Mouse (Mus musculus) forebrain, embryonic 15.5 days (tissue): Measurements from ENCODE around the gene Plgrkt. TPM values are rescaled to one million over a fixed set of nuclear protein-coding genes. Genes with fewer than 3 reads are reported as not detected.

Source experiments
- ATAC-seq: fragments of 200-750 bp; cut with Nextera tagmentation; replicated peaks from 2 replicates; pipeline ENCODE4 v1.8.0; 2017; ENCODE audit warnings: mild to moderate bottlenecking, moderate TSS enrichment, moderate library complexity
- H3K27ac ChIP-seq: fragments of 300-500 bp; sonication (generic); replicated peaks from 2 replicates; pipeline ENCODE4 v1.5.1; 2015; ENCODE audit warnings: mild to moderate bottlenecking, inconsistent platforms
- H3K27me3 ChIP-seq: fragments of 300-500 bp; sonication (generic); 2 replicates; pipeline ENCODE4 v1.6.1; 2015; ENCODE audit warnings: inconsistent platforms
- H3K36me3 ChIP-seq: fragments of 300-500 bp; sonication (generic); 2 replicates; pipeline ENCODE4 v1.6.1; 2015; ENCODE audit warnings: mild to moderate bottlenecking, inconsistent platforms
- H3K4me1 ChIP-seq: fragments of 300-500 bp; sonication (generic); 2 replicates; pipeline ENCODE4 v1.6.1; 2015; ENCODE audit warnings: inconsistent platforms
- H3K4me2 ChIP-seq: fragments of 300-500 bp; sonication (generic); replicated peaks from 2 replicates; pipeline ENCODE4 v1.6.1; 2015; ENCODE audit warnings: mild to moderate bottlenecking, inconsistent platforms
- H3K4me3 ChIP-seq: fragments of 300-500 bp; sonication (generic); 2 replicates; pipeline ENCODE4 v1.5.1; 2015; ENCODE audit warnings: mild to moderate bottlenecking, inconsistent platforms
- H3K9ac ChIP-seq: fragments of 300-500 bp; sonication (generic); replicated peaks from 2 replicates; pipeline ENCODE4 v1.6.1; 2015; ENCODE audit warnings: mild to moderate bottlenecking, inconsistent platforms
- H3K9me3 ChIP-seq: fragments of 300-500 bp; sonication (generic); 2 replicates; pipeline ENCODE4 v1.6.1; 2016; ENCODE audit warnings: inconsistent platforms
- WGBS: fragments of 180-500 bp; shearing (Covaris S2); methylation state at CpG from one replicate; pipeline ENCODE4 v1.1.7; 2015; ENCODE audit warnings: mixed read lengths; 5-methylcytosine and 5-hydroxymethylcytosine counted together
- polyA plus RNA-seq: library from polyadenylated mRNA; unstranded; fragments of >200 nt; fragmentation: Nextera tagmentation; extraction: Ambion mirVana; gene quantifications from 2 replicates; pipeline ENCODE4 v1.2.1, GENCODE M21; 2015

Plgrkt gene
- polyA plus RNA-seq, 1 experiment from 2014 or later: 105 TPM

GRCm38 (mm10) chr19:29399786-29400185, 32.6 kb upstream of the Plgrkt start:
- Histone ChIP-seq H3K36me3 (no peaks in the 10 kb centered on the region), H3K4me2 (no peak overlapping the region), H3K4me1 (no peaks in the 10 kb centered on the region), H3K4me3 (no peak overlapping the region), H3K9ac (no peak overlapping the region), H3K27me3 (no peaks in the 10 kb centered on the region), H3K9me3 (no peaks in the 10 kb centered on the region), H3K27ac (no peak overlapping the region)
- no peak for ATAC-seq
- WGBS: 95% methylated on average over 4 of the region's 4 CpGs

- 86% methylated on average over 1 of the region's 1 CpGs for WGBS
- Histone ChIP-seq H3K4me1 (no peaks in the 10 kb centered on the region), H3K9me3 (no peaks in the 10 kb centered on the region), H3K36me3 (no peaks in the 10 kb centered on the region), H3K27me3 (no peaks in the 10 kb centered on the region), H3K4me3 (no peak overlapping the region), H3K4me2 (no peak overlapping the region), H3K27ac (no peak overlapping the region), H3K9ac (no peak overlapping the region)
- ATAC-seq: no peak
Measured at GRCm38 (mm10) chr19:29396353-29396752, 29.2 kb upstream of the Plgrkt start.

DNA sequence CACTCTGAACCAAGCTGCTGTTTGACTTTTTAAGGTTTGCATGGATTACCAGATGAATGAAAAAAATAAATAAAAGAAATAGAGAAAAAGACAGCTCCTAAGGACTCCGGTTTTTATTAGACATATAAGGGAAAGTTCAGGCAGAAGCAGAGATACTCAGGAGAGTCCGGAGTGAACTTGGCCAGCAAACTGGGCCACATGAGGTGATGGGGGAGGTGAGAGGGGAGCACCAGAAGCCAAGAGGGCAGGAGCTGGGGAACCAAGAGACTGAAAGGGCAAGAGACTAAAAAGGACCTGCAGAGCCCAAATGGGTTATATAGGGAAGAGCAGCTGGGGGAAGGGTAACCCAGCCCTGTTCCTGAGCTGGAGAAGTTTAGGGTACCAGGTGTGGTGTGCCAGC, 27.5 kb upstream of the Plgrkt start:
- no peak overlapping the region for H3K4me3 ChIP-seq
- no peak for ATAC-seq
- WGBS: 96% methylated on average over 2 of the region's 2 CpGs
- no peaks in the 10 kb centered on the region for H3K27me3 ChIP-seq
- no peaks in the 10 kb centered on the region for H3K9me3 ChIP-seq
- H3K27ac ChIP-seq: no peak overlapping the region
- no peak overlapping the region for H3K9ac ChIP-seq
- H3K36me3 ChIP-seq: no peaks in the 10 kb centered on the region
- no peak overlapping the region for H3K4me2 ChIP-seq
- H3K4me1 ChIP-seq: no peaks in the 10 kb centered on the region

DNA sequence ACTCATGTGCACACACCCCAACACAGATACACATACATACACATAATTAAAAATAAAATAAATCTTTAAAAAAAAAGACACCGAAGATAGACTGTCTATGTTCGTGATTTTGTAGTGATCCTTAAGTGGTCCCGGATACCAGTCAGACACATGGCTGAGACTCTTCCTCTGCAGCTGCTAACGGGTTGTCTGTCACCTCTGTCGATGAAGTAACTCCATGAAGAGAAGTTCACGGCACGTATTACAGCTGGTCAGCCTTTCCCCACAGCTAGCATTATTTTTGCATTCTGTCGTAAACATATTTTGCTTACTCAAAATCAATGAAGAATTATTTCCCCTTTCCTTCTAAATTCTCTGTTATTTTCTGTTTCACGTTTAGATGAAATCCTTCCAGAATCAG, 26.1 kb upstream of the Plgrkt start:
- Histone ChIP-seq H3K4me1 (no peaks in the 10 kb centered on the region), H3K9me3 (no peaks in the 10 kb centered on the region), H3K27ac (no peak overlapping the region), H3K9ac (no peak overlapping the region), H3K36me3 (no peaks in the 10 kb centered on the region), H3K4me2 (no peak overlapping the region), H3K27me3 (no peaks in the 10 kb centered on the region), H3K4me3 (no peak overlapping the region)
- no peak for ATAC-seq
- WGBS: 91% methylated on average over 9 of the region's 9 CpGs

GRCm38 (mm10) chr19:29391279-29391678, 24.1 kb upstream of the Plgrkt start:
- no peak overlapping the region for H3K27ac ChIP-seq
- 78% methylated on average over 4 of the region's 4 CpGs for WGBS
- no peaks in the 10 kb centered on the region for H3K36me3 ChIP-seq
- no peak overlapping the region for H3K4me2 ChIP-seq
- H3K9ac ChIP-seq: no peak overlapping the region
- no peaks in the 10 kb centered on the region for H3K9me3 ChIP-seq
- H3K27me3 ChIP-seq: no peaks in the 10 kb centered on the region
- ATAC-seq: no peak
- no peaks in the 10 kb centered on the region for H3K4me1 ChIP-seq
- no peak overlapping the region for H3K4me3 ChIP-seq

DNA sequence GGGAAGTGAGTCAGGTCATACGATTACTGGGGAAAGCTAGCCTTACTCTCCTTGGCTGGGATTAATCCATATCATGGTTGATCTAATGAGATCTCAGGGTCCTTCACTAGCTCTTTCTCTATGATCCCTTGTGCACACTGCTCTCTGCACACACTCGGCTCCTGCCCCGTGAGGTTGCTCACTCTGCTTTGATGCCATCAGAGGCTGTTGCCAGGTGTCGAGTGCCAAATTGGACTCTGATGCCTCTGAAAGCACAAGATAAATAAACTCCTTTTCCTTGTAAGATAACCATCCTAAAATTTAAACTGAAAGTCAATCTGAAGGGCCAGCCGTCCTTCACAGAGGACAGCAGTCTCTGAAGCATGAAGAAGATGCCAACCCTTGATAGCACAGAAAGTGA, 23.3 kb upstream of the Plgrkt start:
- Histone ChIP-seq H3K27me3 (no peaks in the 10 kb centered on the region), H3K36me3 (no peaks in the 10 kb centered on the region), H3K4me3 (no peak overlapping the region), H3K27ac (no peak overlapping the region), H3K4me1 (no peaks in the 10 kb centered on the region), H3K9me3 (no peaks in the 10 kb centered on the region), H3K4me2 (no peak overlapping the region), H3K9ac (no peak overlapping the region)
- WGBS: 92% methylated on average over 5 of the region's 5 CpGs
- no peak for ATAC-seq

GRCm38 (mm10) chr19:29388818-29389217, 21.6 kb upstream of the Plgrkt start:
- no peak for ATAC-seq
- Histone ChIP-seq H3K27me3 (no peaks in the 10 kb centered on the region), H3K4me3 (no peak overlapping the region), H3K4me1 (no peaks in the 10 kb centered on the region), H3K9me3 (no peaks in the 10 kb centered on the region), H3K4me2 (no peak overlapping the region), H3K27ac (no peak overlapping the region), H3K36me3 (no peaks in the 10 kb centered on the region), H3K9ac (no peak overlapping the region)
- WGBS: 88% methylated on average over 1 of the region's 1 CpGs

DNA sequence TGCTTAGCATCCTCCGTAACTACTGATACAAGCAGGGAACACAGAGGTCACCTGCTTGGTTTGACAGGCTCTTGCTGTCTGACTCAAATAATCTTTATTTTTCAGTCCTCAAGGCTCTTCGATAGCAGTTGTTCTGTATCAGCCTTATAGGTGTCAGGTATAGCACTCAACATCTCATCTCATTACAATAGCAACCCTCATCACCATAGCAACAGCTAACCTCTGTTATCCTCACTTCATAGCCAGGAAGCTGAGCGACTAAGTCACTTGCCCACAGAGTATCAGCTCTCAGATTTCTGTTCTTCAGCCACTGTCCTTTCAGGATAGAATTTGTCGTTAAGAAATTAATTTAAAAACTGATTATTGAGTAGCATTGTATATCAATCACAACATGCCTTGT, 18.6 kb upstream of the Plgrkt start:
- Histone ChIP-seq H3K9me3 (no peaks in the 10 kb centered on the region), H3K9ac (no peak overlapping the region), H3K27ac (no peak overlapping the region), H3K36me3 (no peaks in the 10 kb centered on the region), H3K4me3 (no peak overlapping the region), H3K4me2 (no peak overlapping the region), H3K27me3 (no peaks in the 10 kb centered on the region), H3K4me1 (no peaks in the 10 kb centered on the region)
- 81% methylated on average over 4 of the region's 4 CpGs for WGBS
- no peak for ATAC-seq

GRCm38 (mm10) chr19:29384994-29385393, 17.8 kb upstream of the Plgrkt start:
- no peak overlapping the region for H3K4me3 ChIP-seq
- no peaks in the 10 kb centered on the region for H3K36me3 ChIP-seq
- H3K27me3 ChIP-seq: no peaks in the 10 kb centered on the region
- H3K9me3 ChIP-seq: no peaks in the 10 kb centered on the region
- H3K4me2 ChIP-seq: no peak overlapping the region
- ATAC-seq: no peak
- 94% methylated on average over 6 of the region's 6 CpGs for WGBS
- no peaks in the 10 kb centered on the region for H3K4me1 ChIP-seq
- no peak overlapping the region for H3K27ac ChIP-seq
- no peak overlapping the region for H3K9ac ChIP-seq

- no peaks in the 10 kb centered on the region for H3K27me3 ChIP-seq
- H3K4me1 ChIP-seq: no peaks in the 10 kb centered on the region
- ATAC-seq: no peak
- no peak overlapping the region for H3K4me2 ChIP-seq
- no peak overlapping the region for H3K27ac ChIP-seq
- no peaks in the 10 kb centered on the region for H3K36me3 ChIP-seq
- no peak overlapping the region for H3K4me3 ChIP-seq
- H3K9me3 ChIP-seq: no peaks in the 10 kb centered on the region
- no peak overlapping the region for H3K9ac ChIP-seq
- WGBS: 91% methylated on average over 9 of the region's 9 CpGs
Measured at GRCm38 (mm10) chr19:29384412-29384811, 17.2 kb upstream of the Plgrkt start.

DNA sequence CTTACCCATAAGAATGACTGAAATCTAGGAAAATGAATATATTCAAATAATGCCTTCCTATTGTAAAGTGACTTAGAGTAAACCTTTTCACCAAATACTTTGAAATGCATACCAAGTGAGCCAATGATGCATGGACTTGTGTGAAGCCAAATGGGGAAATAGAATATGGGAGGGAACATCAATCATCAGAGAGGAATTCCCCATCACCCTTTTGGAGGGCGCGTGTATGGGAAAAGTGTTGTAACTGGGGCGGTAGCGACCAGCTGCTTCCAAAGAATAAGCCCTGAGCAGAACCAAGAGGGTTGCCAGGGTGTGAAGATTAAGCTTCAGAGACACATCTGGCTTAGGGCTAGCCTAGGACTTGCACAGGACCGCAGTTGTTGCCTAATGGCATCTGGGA, 16.2 kb upstream of the Plgrkt start:
- H3K36me3 ChIP-seq: no peaks in the 10 kb centered on the region
- no peak for ATAC-seq
- H3K9me3 ChIP-seq: no peaks in the 10 kb centered on the region
- no peak overlapping the region for H3K9ac ChIP-seq
- H3K4me1 ChIP-seq: no peaks in the 10 kb centered on the region
- no peak overlapping the region for H3K4me2 ChIP-seq
- no peak overlapping the region for H3K4me3 ChIP-seq
- no peak overlapping the region for H3K27ac ChIP-seq
- WGBS: 95% methylated on average over 5 of the region's 5 CpGs
- no peaks in the 10 kb centered on the region for H3K27me3 ChIP-seq

- no peak overlapping the region for H3K27ac ChIP-seq
- no peaks in the 10 kb centered on the region for H3K27me3 ChIP-seq
- H3K4me3 ChIP-seq: no peak overlapping the region
- H3K4me2 ChIP-seq: no peak overlapping the region
- WGBS: 93% methylated on average over 14 of the region's 14 CpGs
- no peaks in the 10 kb centered on the region for H3K36me3 ChIP-seq
- no peak for ATAC-seq
- no peak overlapping the region for H3K9ac ChIP-seq
- H3K4me1 ChIP-seq: no peaks in the 10 kb centered on the region
- H3K9me3 ChIP-seq: no peaks in the 10 kb centered on the region
Measured at GRCm38 (mm10) chr19:29379839-29380603, 12.8 kb upstream of the Plgrkt start.

DNA sequence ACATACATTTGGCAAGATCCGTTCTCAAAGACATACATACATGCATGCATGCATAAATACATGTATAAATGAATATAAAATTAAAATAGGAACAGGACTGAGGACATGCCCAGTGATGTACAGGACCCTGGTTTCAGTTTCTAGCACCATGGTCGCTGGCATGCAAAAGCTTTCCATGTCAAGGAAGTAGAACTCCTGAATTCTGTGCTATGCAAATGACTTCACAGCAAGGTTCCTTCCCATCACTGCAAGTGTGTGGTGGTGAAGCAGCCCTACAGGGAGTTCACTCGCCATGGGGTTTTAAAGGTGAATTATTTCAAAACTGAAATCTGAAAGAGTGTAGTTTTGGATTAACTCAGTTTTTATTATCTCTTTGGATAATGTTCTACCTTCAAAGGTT, 9.2 kb upstream of the Plgrkt start:
- no peaks in the 10 kb centered on the region for H3K36me3 ChIP-seq
- ATAC-seq: no peak
- no peaks in the 10 kb centered on the region for H3K27me3 ChIP-seq
- peaks cover 12% of the 10 kb centered on the region for H3K4me1 ChIP-seq
- H3K4me3 ChIP-seq: no peak overlapping the region
- H3K9ac ChIP-seq: no peak overlapping the region
- 71% methylated on average over 3 of the region's 3 CpGs for WGBS
- no peaks in the 10 kb centered on the region for H3K9me3 ChIP-seq
- H3K27ac ChIP-seq: no peak overlapping the region
- H3K4me2 ChIP-seq: no peak overlapping the region
